Mouse (Mus musculus) forebrain, embryonic 14.5 days (tissue): Measurements from ENCODE around the gene Cers6. TPM values are rescaled to one million over a fixed set of nuclear protein-coding genes. Genes with fewer than 3 reads are reported as not detected.

ENCODE experiments used
- ATAC-seq: fragments of 200-750 bp; cut with Nextera tagmentation; 2 replicates; pipeline ENCODE4 v1.8.0; 2017; ENCODE audit warnings: mild to moderate bottlenecking, moderate library complexity
- DNase-seq: peaks from one replicate; pipeline ENCODE4 v3.0.0-alpha.2; 2015; ENCODE audit warnings: low spot score
- H3K27ac ChIP-seq: fragments of 300-500 bp; sonication (generic); 2 replicates; pipeline ENCODE4 v1.5.1; 2014; ENCODE audit warnings: low read depth, mild to moderate bottlenecking, control low read depth, low read length, moderate library complexity
- H3K27me3 ChIP-seq: fragments of 300-500 bp; sonication (generic); replicated peaks from 2 replicates; pipeline ENCODE4 v1.6.1; 2014; ENCODE audit warnings: low read length, control low read depth, mixed read lengths; ENCODE audit not compliant: control insufficient read depth, insufficient read depth
- H3K36me3 ChIP-seq: fragments of 300-500 bp; sonication (generic); 2 replicates; pipeline ENCODE4 v1.6.1; 2014; ENCODE audit warnings: low read length, control low read depth; ENCODE audit not compliant: control insufficient read depth, insufficient read depth
- H3K4me1 ChIP-seq: fragments of 300-500 bp; sonication (generic); 2 replicates; pipeline ENCODE4 v1.6.1; 2014; ENCODE audit warnings: antibody characterized with exemption, low read length, control low read depth; ENCODE audit not compliant: control insufficient read depth, insufficient read depth
- H3K4me2 ChIP-seq: fragments of 300-500 bp; sonication (generic); 2 replicates; pipeline ENCODE4 v1.6.1; 2014; ENCODE audit warnings: mild to moderate bottlenecking, control low read depth, low read length
- H3K4me3 ChIP-seq: fragments of 300-500 bp; sonication (generic); 2 replicates; pipeline ENCODE4 v1.5.1; 2014; ENCODE audit warnings: low read depth, low read length, control low read depth
- H3K9ac ChIP-seq: fragments of 300-500 bp; sonication (generic); 2 replicates; pipeline ENCODE4 v1.6.1; 2014; ENCODE audit warnings: mild to moderate bottlenecking, low read length, control low read depth, moderate library complexity
- H3K9me3 ChIP-seq: fragments of 300-500 bp; sonication (generic); replicated peaks from 2 replicates; pipeline ENCODE4 v1.6.1; 2016; ENCODE audit warnings: low read length, control low read depth, mixed read lengths; ENCODE audit not compliant: control insufficient read depth
- WGBS: fragments of 180-500 bp; shearing (Covaris S2); extraction: QIAGEN DNeasy Blood & Tissue Kit; methylation state at CpG from one replicate; pipeline ENCODE4 v1.1.7; 2014; 5-methylcytosine and 5-hydroxymethylcytosine counted together
- polyA plus RNA-seq: library from polyadenylated mRNA; unstranded; fragments of >200 nt; fragmentation: Nextera tagmentation; extraction: Ambion mirVana; gene quantifications from 2 replicates; pipeline ENCODE4 v1.2.1, GENCODE M21; 2014

The Cers6 gene
- polyA plus RNA-seq, 1 experiment from 2014 or later = 57.3 TPM

DNA sequence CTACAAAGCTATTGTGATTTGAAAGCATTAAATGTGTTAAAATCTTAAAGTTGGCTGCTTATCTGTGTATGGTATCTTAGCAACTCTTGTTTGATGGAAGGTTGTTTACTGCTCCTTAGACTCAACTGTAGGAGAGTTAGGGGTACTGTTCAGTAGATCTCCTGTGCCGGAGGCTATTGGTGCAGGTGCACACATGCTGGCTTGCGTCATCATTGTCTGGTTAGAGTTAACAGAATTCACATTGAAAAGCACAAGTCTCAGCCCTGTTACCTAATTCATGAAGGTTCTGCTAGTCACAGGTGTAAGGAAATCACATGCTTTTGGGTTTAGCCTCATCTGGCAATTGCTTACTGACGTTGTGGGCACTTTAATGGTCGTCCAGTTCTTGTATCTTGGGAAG, 98.3 kb downstream of the Cers6 start:
- Histone ChIP-seq H3K27me3 (no peaks in the 10 kb centered on the region), H3K36me3 (no peaks in the 10 kb centered on the region), H3K4me3 (no peak overlapping the region), H3K4me1 (no peaks in the 10 kb centered on the region), H3K4me2 (no peak overlapping the region), H3K9me3 (no peaks in the 10 kb centered on the region), H3K9ac (no peak overlapping the region), H3K27ac (no peak overlapping the region)
- WGBS = 92% methylated on average over 4 of the region's 4 CpGs
- no peak for DNase-seq
- no peak for ATAC-seq

DNA sequence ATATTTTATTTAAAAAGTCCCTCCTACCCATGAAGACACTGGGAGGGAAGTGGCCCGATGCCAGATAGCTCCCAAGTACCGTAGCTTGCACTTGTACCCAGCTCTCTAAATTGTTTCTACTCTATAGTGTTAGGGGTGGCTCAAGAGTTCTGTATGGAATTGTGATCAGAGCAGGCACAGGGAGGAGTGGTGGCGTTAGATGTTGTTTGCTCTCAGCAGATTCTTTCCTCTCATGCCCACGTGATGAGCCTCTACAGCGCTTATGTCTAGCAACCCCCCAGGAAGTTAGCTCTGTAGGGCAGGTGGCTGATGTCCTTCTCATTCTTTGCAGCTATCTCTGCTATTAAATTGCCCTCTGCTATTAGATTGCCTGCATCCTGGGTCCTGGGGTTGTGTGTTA, 98.8 kb downstream of the Cers6 start:
- Histone ChIP-seq H3K27me3 (no peaks in the 10 kb centered on the region), H3K4me3 (no peak overlapping the region), H3K27ac (no peak overlapping the region), H3K36me3 (no peaks in the 10 kb centered on the region), H3K9me3 (no peaks in the 10 kb centered on the region), H3K4me1 (no peaks in the 10 kb centered on the region), H3K4me2 (no peak overlapping the region), H3K9ac (no peak overlapping the region)
- DNase-seq = no peak
- 90% methylated on average over 5 of the region's 5 CpGs for WGBS
- ATAC-seq = no peak

DNA sequence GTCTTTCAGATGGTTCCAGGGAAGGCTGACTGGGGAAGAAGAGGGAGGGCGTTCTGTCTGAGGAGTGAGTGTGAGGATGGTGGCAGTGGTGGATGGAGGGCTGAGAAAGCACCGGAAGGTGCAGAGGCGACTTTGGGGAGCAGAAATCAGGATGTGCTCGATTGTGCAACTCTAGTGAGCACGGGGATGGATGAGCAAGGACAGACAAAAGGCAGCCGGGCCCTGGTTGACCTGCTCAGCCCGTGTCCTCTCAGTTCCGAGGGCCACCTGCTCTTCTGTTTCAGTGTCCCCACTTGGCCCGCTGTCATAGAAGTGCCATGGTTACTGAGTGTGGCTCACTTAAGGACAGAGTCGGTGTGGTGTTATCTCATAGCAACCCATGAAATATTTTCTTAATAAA, 99.4 kb downstream of the Cers6 start:
- Histone ChIP-seq H3K4me3 (no peak overlapping the region), H3K36me3 (no peaks in the 10 kb centered on the region), H3K27me3 (no peaks in the 10 kb centered on the region), H3K4me1 (no peaks in the 10 kb centered on the region), H3K4me2 (no peak overlapping the region), H3K9ac (no peak overlapping the region), H3K9me3 (no peaks in the 10 kb centered on the region), H3K27ac (no peak overlapping the region)
- 93% methylated on average over 10 of the region's 10 CpGs for WGBS
- DNase-seq = no peak
- ATAC-seq = no peak

DNA sequence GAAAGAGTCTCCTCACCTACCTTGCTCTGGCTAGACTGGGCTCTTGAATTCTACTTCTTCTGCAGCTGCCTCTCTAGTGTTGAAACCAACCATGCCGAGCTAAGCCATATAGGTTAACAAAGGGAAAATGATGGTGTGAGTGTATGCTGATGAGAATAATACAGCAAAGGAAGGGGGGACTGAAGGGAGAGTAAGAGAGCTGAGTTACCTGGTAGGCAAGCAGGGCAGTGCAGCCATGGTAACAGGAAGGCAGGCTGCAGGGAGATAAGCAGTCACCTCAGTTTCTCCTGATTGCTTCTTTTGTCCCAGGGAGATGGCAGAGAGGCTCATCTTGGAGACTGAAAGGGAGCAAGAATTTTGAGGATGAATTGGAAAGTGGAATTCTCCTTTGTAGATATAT, 105.1 kb downstream of the Cers6 start:
- 73% methylated on average over 1 of the region's 1 CpGs for WGBS
- no peaks in the 10 kb centered on the region for H3K27me3 ChIP-seq
- peaks cover 5% of the 10 kb centered on the region; the same call in 1 of the 2 replicates for H3K9me3 ChIP-seq
- no peak overlapping the region for H3K4me2 ChIP-seq
- no peak for DNase-seq
- H3K36me3 ChIP-seq = no peaks in the 10 kb centered on the region
- no peak overlapping the region for H3K4me3 ChIP-seq
- no peak overlapping the region for H3K9ac ChIP-seq
- no peaks in the 10 kb centered on the region for H3K4me1 ChIP-seq
- no peak for ATAC-seq
- no peak overlapping the region for H3K27ac ChIP-seq

DNA sequence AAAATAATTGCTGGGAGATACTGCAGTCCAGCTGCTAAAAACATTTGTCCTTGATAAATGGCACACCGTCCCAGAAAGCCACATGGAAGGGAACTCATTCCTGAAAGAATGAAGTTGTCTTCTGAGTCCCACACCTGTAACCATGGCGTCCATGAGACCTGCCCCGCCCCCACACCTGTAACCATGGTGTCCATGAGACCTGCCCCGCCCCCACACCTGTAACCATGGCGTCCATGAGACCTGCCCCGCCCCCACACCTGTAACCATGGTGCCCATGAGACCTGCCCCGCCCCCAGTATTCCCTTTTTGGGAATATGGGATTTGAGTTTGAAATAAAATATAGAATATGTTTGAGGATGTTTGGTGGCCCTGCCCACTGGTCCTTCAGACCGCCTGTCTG, 106.8 kb downstream of the Cers6 start:
- Histone ChIP-seq H3K4me1 (no peaks in the 10 kb centered on the region), H3K27me3 (no peaks in the 10 kb centered on the region), H3K27ac (no peak overlapping the region), H3K9me3 (peaks cover 5% of the 10 kb centered on the region; the same call in 1 of the 2 replicates), H3K4me2 (no peak overlapping the region), H3K4me3 (no peak overlapping the region), H3K9ac (no peak overlapping the region), H3K36me3 (no peaks in the 10 kb centered on the region)
- ATAC-seq (no peak), DNase-seq (no peak)
- 90% methylated on average over 8 of the region's 8 CpGs for WGBS

DNA sequence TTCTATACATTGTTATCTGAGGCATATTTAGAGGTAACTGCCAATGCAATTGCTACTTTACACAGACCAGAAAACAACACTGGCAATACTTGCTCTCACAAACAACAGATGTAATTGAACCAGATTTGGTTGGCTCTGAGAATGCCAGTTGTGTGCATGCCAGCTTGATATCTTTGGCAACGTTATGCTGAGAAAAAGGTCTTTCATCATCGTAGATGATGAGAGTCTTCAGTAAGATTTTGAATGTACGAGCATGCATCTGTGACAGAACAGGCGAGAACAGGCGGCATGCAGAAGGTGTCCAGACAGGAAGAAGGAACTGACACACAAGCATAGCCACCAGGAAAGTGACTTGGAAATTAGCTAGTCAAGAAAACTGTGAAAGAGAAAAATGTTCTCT, 110.6 kb downstream of the Cers6 start:
- Histone ChIP-seq H3K27ac (no peak overlapping the region), H3K4me3 (no peak overlapping the region), H3K4me1 (no peaks in the 10 kb centered on the region), H3K4me2 (no peak overlapping the region), H3K9me3 (peaks cover 5% of the 10 kb centered on the region; the same call in 1 of the 2 replicates), H3K27me3 (no peaks in the 10 kb centered on the region), H3K9ac (no peak overlapping the region), H3K36me3 (no peaks in the 10 kb centered on the region)
- peak; percentile 53 for DNase-seq
- WGBS = 79% methylated on average over 5 of the region's 5 CpGs
- ATAC-seq = peak; percentile 66; the same call in 1 of the 2 replicates

DNA sequence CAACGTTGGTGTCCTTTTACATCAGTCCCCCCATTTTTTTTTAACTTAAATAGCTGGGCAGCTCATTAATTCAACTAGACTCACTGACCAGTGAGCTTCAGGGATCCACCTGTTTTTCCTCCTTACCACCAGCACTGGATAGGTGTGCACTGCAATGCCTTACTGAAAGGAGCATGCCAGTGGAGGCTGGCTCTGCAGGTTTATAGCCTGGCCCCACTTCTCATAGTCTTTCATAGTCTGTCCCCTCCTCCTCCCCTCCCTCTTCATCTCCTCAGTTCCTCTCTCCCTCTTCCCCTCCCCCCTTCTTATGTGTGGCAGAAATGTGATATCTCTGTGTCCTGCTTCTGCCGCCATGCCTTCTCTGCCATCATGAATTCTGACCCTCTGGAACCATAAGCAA, 112.5 kb downstream of the Cers6 start:
- H3K27me3 ChIP-seq = no peaks in the 10 kb centered on the region
- no peaks in the 10 kb centered on the region for H3K36me3 ChIP-seq
- H3K9ac ChIP-seq = no peak overlapping the region
- no peak overlapping the region for H3K4me3 ChIP-seq
- 83% methylated on average over 2 of the region's 2 CpGs for WGBS
- peaks cover 5% of the 10 kb centered on the region; the same call in 1 of the 2 replicates for H3K9me3 ChIP-seq
- no peaks in the 10 kb centered on the region for H3K4me1 ChIP-seq
- DNase-seq (no peak), ATAC-seq (no peak)
- H3K27ac ChIP-seq = no peak overlapping the region
- H3K4me2 ChIP-seq = no peak overlapping the region

DNA sequence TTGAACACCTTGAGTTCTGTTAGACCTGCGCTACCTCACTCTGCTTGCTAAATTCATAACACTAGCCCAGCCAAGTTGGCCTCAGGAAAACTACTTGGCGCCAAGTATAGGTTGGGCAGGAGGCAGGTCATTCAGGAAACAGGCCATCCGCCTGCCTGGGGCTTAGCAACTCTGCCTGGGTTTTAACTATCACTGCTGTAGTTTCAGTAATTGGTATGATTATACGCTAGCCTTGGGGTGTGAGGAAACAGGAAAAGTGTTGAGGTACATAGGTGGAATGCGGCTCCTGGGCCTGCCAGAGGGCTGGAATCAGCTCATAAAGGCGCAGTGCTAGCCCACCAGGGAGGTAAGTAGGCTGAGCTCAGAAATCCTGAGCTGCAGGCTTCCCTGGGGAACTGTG, 114.0 kb downstream of the Cers6 start:
- no peak overlapping the region for H3K27ac ChIP-seq
- no peak overlapping the region for H3K9ac ChIP-seq
- H3K4me3 ChIP-seq = no peak overlapping the region
- no peaks in the 10 kb centered on the region for H3K9me3 ChIP-seq
- DNase-seq (no peak), ATAC-seq (no peak)
- H3K4me2 ChIP-seq = no peak overlapping the region
- no peaks in the 10 kb centered on the region for H3K36me3 ChIP-seq
- H3K4me1 ChIP-seq = no peaks in the 10 kb centered on the region
- H3K27me3 ChIP-seq = no peaks in the 10 kb centered on the region
- 93% methylated on average over 6 of the region's 6 CpGs for WGBS

DNA sequence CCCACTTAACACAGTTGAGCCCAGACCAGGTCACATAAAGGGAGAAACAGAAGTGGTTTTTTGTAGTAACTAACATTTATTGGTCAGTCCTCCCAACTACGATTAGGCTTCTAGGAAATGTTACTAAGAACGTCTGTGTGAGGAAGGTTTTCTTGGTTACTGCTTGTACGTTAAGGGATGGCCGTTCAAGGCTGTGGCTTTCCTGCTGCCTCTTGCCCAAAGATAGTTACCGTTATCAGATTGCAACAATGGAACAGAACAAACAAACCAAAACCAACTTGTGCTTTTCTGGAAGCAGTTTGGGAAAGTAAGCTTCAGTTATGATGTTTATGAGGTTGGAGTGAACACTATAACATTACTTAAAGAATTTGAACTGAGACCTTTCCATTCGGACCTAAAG, 114.5 kb downstream of the Cers6 start:
- H3K27ac ChIP-seq = no peak overlapping the region
- H3K4me2 ChIP-seq = no peak overlapping the region
- H3K27me3 ChIP-seq = no peaks in the 10 kb centered on the region
- no peaks in the 10 kb centered on the region for H3K4me1 ChIP-seq
- WGBS = 96% methylated on average over 6 of the region's 6 CpGs
- no peaks in the 10 kb centered on the region for H3K9me3 ChIP-seq
- H3K4me3 ChIP-seq = no peak overlapping the region
- ATAC-seq (no peak), DNase-seq (no peak)
- H3K9ac ChIP-seq = no peak overlapping the region
- no peaks in the 10 kb centered on the region for H3K36me3 ChIP-seq
